Comparison of ENCODE assay signal across 11 mouse cellular contexts in the genomic region with DNA sequence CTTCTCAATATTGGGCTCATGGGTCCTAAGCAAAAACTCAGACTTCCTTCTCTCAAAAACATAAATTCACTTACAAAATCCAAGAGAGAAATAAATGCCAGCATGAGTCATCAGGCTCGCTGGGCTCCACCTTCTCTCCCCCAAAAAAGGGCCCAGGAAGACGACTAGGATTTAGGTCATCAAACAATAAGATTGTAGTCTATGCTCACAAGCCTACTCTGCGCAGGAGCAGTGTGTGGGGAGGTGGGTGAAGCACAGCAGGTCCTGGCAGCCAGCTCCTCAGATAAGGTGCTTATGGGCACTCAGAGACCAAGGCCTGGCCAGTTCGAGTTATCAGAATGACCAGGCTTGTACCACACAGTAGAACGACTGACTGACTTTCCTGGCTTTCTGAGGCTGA. TPM values are rescaled to one million over a fixed set of nuclear protein-coding genes. Genes with fewer than 3 reads are reported as not detected.
DNase-seq lines count a peak whose midpoint lies in the region; ATAC-seq and TF ChIP-seq lines count a peak whose summit lies in the region.
"Had no signal": no experiment of that assay in that cellular context is flagged by ENCODE, and none has a peak within 500 bp of the region (broad histone marks: within the 10 kb centered on the region; RNA-seq: fewer than 3 reads in every experiment).

No protein-coding gene starts in this region.

- no peaks in the 10 kb centered on the region for H3K27me3 ChIP-seq in kidney, adult 2 months (replicated peaks; ENCODE audit: control insufficient read depth, insufficient read depth, low read length)
- no peaks in the 10 kb centered on the region for H3K27me3 ChIP-seq in MEL (ENCODE audit: control insufficient read depth in 1 of 2, insufficient read depth in 2 of 2, low read length in 2 of 2)
- no peaks in the 10 kb centered on the region for H3K27me3 ChIP-seq in embryonic facial prominence, embryonic 13.5 days
- H3K27me3 ChIP-seq in liver, embryonic 15.5 days, result no peaks in the 10 kb centered on the region
- H3K27me3 ChIP-seq: Patski had no signal

- no peak for TF ChIP-seq CTCF in kidney, adult 2 months (conservative IDR thresholded peaks at IDR 0.05; ENCODE audit: insufficient read depth, insufficient read length, low read depth, low read length)
- no peak for TF ChIP-seq CTCF in MEL (IDR thresholded peaks at IDR 0.05 in 2 of 3, conservative IDR thresholded peaks at IDR 0.05 in 1 of 3; ENCODE audit: control insufficient read depth in 1 of 3, insufficient read depth in 1 of 3, low read depth in 2 of 3, low read length in 3 of 3, poor library complexity in 1 of 3, severe bottlenecking in 1 of 3)

- 49% methylated on average over 5 of the region's 5 CpGs for WGBS in kidney, adult 2 months
- WGBS in embryonic facial prominence, embryonic 13.5 days, result 70% methylated on average over 5 of the region's 5 CpGs
- whole genome bisulfite sequencing in liver, embryonic 15.5 days (ENCODE audit: insufficient replicate concordance), result 37% methylated on average over 5 of the region's 5 CpGs

- TF ChIP-seq POLR2A in kidney, adult 2 months (IDR thresholded peaks at IDR 0.05; ENCODE audit: low read depth, low read length), result no peak
- no peak for TF ChIP-seq POLR2A in MEL (IDR thresholded peaks at IDR 0.05; ENCODE audit: control insufficient read depth in 1 of 2, insufficient read depth in 1 of 2, low read depth in 1 of 2, low read length in 2 of 2, poor library complexity in 1 of 2)

- H3K27ac ChIP-seq in kidney, adult 2 months (ENCODE audit: insufficient read depth, low read depth, low read length), result peak overlapping the region; percentile 86
- H3K27ac ChIP-seq in MEL (ENCODE audit: control insufficient read depth, low read depth, low read length), result peak overlapping the region; percentile 87; the same call in 1 of the 2 replicates
- peak overlapping the region; percentile 60; the same call in 1 of the 2 replicates for H3K27ac ChIP-seq in embryonic facial prominence, embryonic 13.5 days
- H3K27ac ChIP-seq in liver, embryonic 15.5 days (replicated peaks), result peak overlapping the region; percentile 45; the same call in 1 of the 2 replicates

- peaks cover 48% of the 10 kb centered on the region for H3K79me2 ChIP-seq in MEL (ENCODE audit: control insufficient read depth, insufficient read depth, low read length, poor library complexity)

- H3K9ac ChIP-seq in MEL (ENCODE audit: control insufficient read depth, low read depth, low read length, poor library complexity, severe bottlenecking), result no peak overlapping the region
- H3K9ac ChIP-seq in embryonic facial prominence, embryonic 13.5 days, result no peak overlapping the region
- H3K9ac ChIP-seq in liver, embryonic 15.5 days, result no peak overlapping the region

- no peak for DNase-seq in kidney, adult 2 months
- no peak for DNase-seq in kidney, adult 8-10 months
- DNase-seq in MEL (ENCODE audit: low read depth, low spot score), result no peak
- no peak for DNase-seq in left cerebral cortex, adult 11 months (ENCODE audit: low spot score)
- no peak for DNase-seq in T-cell, adult 2 months (ENCODE audit: low spot score)
- DNase-seq in cerebellum, adult 9-11 months, result no peak
- DNase-seq: cerebellum, adult 11-12 months; spleen, adult 18-20 months had no signal

- TF ChIP-seq EP300 in MEL (IDR thresholded peaks at IDR 0.05; ENCODE audit: low read depth in 1 of 2, low read length in 2 of 2), result no peak

- ATAC-seq in embryonic facial prominence, embryonic 13.5 days (ENCODE audit: insufficient number of reproducible peaks, insufficient read depth, low FRiP score, low TSS enrichment, low read depth), result no peak
- no peak for ATAC-seq in liver, embryonic 15.5 days (ENCODE audit: insufficient read depth)
- ATAC-seq: Patski had no signal

- TF ChIP-seq RAD21 in MEL (IDR thresholded peaks at IDR 0.05; ENCODE audit: low read depth, low read length), result no peak

- peaks cover 59% of the 10 kb centered on the region for H3K4me1 ChIP-seq in kidney, adult 2 months (ENCODE audit: control insufficient read depth, insufficient read depth, low read length)
- peaks cover 33 to 43% of the 10 kb centered on the region in 2 experiments for H3K4me1 ChIP-seq in MEL (ENCODE audit: control insufficient read depth in 1 of 2, insufficient read depth in 2 of 2, low read length in 2 of 2)
- H3K4me1 ChIP-seq in embryonic facial prominence, embryonic 13.5 days, result peaks cover 17% of the 10 kb centered on the region
- peaks cover 54% of the 10 kb centered on the region for H3K4me1 ChIP-seq in liver, embryonic 15.5 days (replicated peaks)

- no peak overlapping the region for H3K4me2 ChIP-seq in embryonic facial prominence, embryonic 13.5 days
- H3K4me2 ChIP-seq in liver, embryonic 15.5 days, result no peak overlapping the region

- peaks cover 2% of the 10 kb centered on the region; the same call in 1 of the 2 replicates for H3K36me3 ChIP-seq in kidney, adult 2 months (ENCODE audit: control insufficient read depth, insufficient read depth, low read length)
- H3K36me3 ChIP-seq in MEL (ENCODE audit: control insufficient read depth in 1 of 2, insufficient read depth in 2 of 2, low read length in 2 of 2), result peaks cover 17 to 47% of the 10 kb centered on the region in 2 experiments
- H3K36me3 ChIP-seq in embryonic facial prominence, embryonic 13.5 days, result peaks cover 47% of the 10 kb centered on the region
- peaks cover 59% of the 10 kb centered on the region for H3K36me3 ChIP-seq in liver, embryonic 15.5 days (replicated peaks)

- H3K9me3 ChIP-seq in MEL (replicated peaks; ENCODE audit: insufficient read depth, low read length), result no peaks in the 10 kb centered on the region
- no peaks in the 10 kb centered on the region for H3K9me3 ChIP-seq in embryonic facial prominence, embryonic 13.5 days
- no peaks in the 10 kb centered on the region for H3K9me3 ChIP-seq in liver, embryonic 15.5 days (replicated peaks)

- H3K4me3 ChIP-seq in kidney, adult 2 months (ENCODE audit: insufficient read depth, low read depth, low read length), result no peak overlapping the region
- H3K4me3 ChIP-seq in MEL (ENCODE audit: control insufficient read depth in 1 of 2, insufficient read depth in 1 of 2, low read depth in 2 of 2, low read length in 2 of 2), result no peak overlapping the region
- no peak overlapping the region for H3K4me3 ChIP-seq in embryonic facial prominence, embryonic 13.5 days
- H3K4me3 ChIP-seq in liver, embryonic 15.5 days (replicated peaks), result no peak overlapping the region

TF ChIP-seq in MEL, 35 proteins besides CTCF, POLR2A, EP300 and RAD21:
- no peak for TF ChIP-seq ETS1 (IDR thresholded peaks at IDR 0.05; ENCODE audit: low read depth, low read length)
- no peak for TF ChIP-seq TBP (IDR thresholded peaks at IDR 0.05; ENCODE audit: low read depth, low read length)
- no peak for TF ChIP-seq ZC3H11A (IDR thresholded peaks at IDR 0.05; ENCODE audit: low read depth, low read length)
- no peak for TF ChIP-seq ELF1 (IDR thresholded peaks at IDR 0.05; ENCODE audit: low read depth, low read length)
- peak; percentile 18; the same call in 1 of the 2 replicates for TF ChIP-seq TAL1 (IDR thresholded peaks at IDR 0.05; ENCODE audit: low read length)
- no peak for TF ChIP-seq UBTF (IDR thresholded peaks at IDR 0.05; ENCODE audit: borderline replicate concordance, insufficient read depth, low read depth, low read length)

RNA-seq across cellular contexts. Expression of a gene that starts 6.7 kb away (rescaled TPM):
- 0.48 and 0.49 TPM in 2 replicates for polyA plus RNA-seq in kidney, adult 2 months (2012; rRNA removed)
- 0.49 and 0.73 TPM in 2 replicates for total RNA-seq in MEL (2012; rRNA removed)
- polyA plus RNA-seq in MEL (2012; ENCODE audit: insufficient read depth in 1 of 2, insufficient read length in 2 of 2, low read depth in 1 of 2, low replicate concordance in 2 of 2, missing spikeins in 1 of 2), result 1 to 10 TPM in 1 of 2 experiments, not detected in 1; 2.1 TPM
- polyA plus RNA-seq in embryonic facial prominence, embryonic 13.5 days (2015; fragmentation: Nextera tagmentation; extraction: Ambion mirVana), result 0.39 TPM in 1 of 2 replicates, not detected in the other
- 0.24 TPM in 1 of 2 replicates, not detected in the other for polyA plus RNA-seq in liver, embryonic 15.5 days (2015; fragmentation: Nextera tagmentation; extraction: Ambion mirVana)

RNA-seq across cellular contexts. Expression of a gene that starts 8.1 kb away (rescaled TPM):
- 25.9 and 29.0 TPM in 2 replicates for polyA plus RNA-seq in kidney, adult 2 months (2012; rRNA removed)
- 57.9 and 59.6 TPM in 2 replicates for total RNA-seq in MEL (2012; rRNA removed)
- 100 to 1,000 TPM in 1 of 2 experiments, 10 to 100 TPM in 1; 63.7 to 143 TPM for polyA plus RNA-seq in MEL (2012; ENCODE audit: insufficient read depth in 1 of 2, insufficient read length in 2 of 2, low read depth in 1 of 2, low replicate concordance in 2 of 2, missing spikeins in 1 of 2)
- 54.9 and 61.0 TPM in 2 replicates for polyA plus RNA-seq in embryonic facial prominence, embryonic 13.5 days (2015; fragmentation: Nextera tagmentation; extraction: Ambion mirVana)
- polyA plus RNA-seq in liver, embryonic 15.5 days (2015; fragmentation: Nextera tagmentation; extraction: Ambion mirVana), result 13.2 and 14.1 TPM in 2 replicates

RNA-seq across cellular contexts. Expression of a gene that starts 16.3 kb away (rescaled TPM):
- 3.7 and 6.2 TPM in 2 replicates for polyA plus RNA-seq in kidney, adult 2 months (2012; rRNA removed)
- 2.9 and 3.6 TPM in 2 replicates for total RNA-seq in MEL (2012; rRNA removed)
- polyA plus RNA-seq in MEL (2012; ENCODE audit: insufficient read depth in 1 of 2, insufficient read length in 2 of 2, low read depth in 1 of 2, low replicate concordance in 2 of 2, missing spikeins in 1 of 2), result 1 to 10 TPM in 1 of 2 experiments, not detected in 1; 3.9 TPM
- 3.4 and 5.2 TPM in 2 replicates for polyA plus RNA-seq in embryonic facial prominence, embryonic 13.5 days (2015; fragmentation: Nextera tagmentation; extraction: Ambion mirVana)
- polyA plus RNA-seq in liver, embryonic 15.5 days (2015; fragmentation: Nextera tagmentation; extraction: Ambion mirVana), result 2.7 and 2.8 TPM in 2 replicates

RNA-seq across cellular contexts. Expression of a gene that starts 17.7 kb away (rescaled TPM):
- polyA plus RNA-seq in kidney, adult 2 months (2012; rRNA removed), result 445 and 472 TPM in 2 replicates
- total RNA-seq in MEL (2012; rRNA removed), result 233 and 263 TPM in 2 replicates
- polyA plus RNA-seq in MEL (2012; ENCODE audit: insufficient read depth in 1 of 2, insufficient read length in 2 of 2, low read depth in 1 of 2, low replicate concordance in 2 of 2, missing spikeins in 1 of 2), result 100 to 1,000 TPM in 1 of 2 experiments, not detected in 1; 249 TPM
- polyA plus RNA-seq in embryonic facial prominence, embryonic 13.5 days (2015; fragmentation: Nextera tagmentation; extraction: Ambion mirVana), result 21.0 and 28.5 TPM in 2 replicates
- polyA plus RNA-seq in liver, embryonic 15.5 days (2015; fragmentation: Nextera tagmentation; extraction: Ambion mirVana), result 19.2 and 20.2 TPM in 2 replicates

RNA-seq across cellular contexts. Expression of a gene that starts 28.1 kb away (rescaled TPM):
- 0.14 and 0.34 TPM in 2 replicates for polyA plus RNA-seq in kidney, adult 2 months (2012; rRNA removed)
- 0.12 TPM in 1 of 2 replicates, not detected in the other for total RNA-seq in MEL (2012; rRNA removed)
- under 1 TPM in 1 of 2 experiments, not detected in 1; 0.15 TPM for polyA plus RNA-seq in MEL (2012; ENCODE audit: insufficient read depth in 1 of 2, insufficient read length in 2 of 2, low read depth in 1 of 2, low replicate concordance in 2 of 2, missing spikeins in 1 of 2)
- 1.7 and 2.3 TPM in 2 replicates for polyA plus RNA-seq in embryonic facial prominence, embryonic 13.5 days (2015; fragmentation: Nextera tagmentation; extraction: Ambion mirVana)
- polyA plus RNA-seq in liver, embryonic 15.5 days (2015; fragmentation: Nextera tagmentation; extraction: Ambion mirVana), result not detected in 2 replicates
- polyA plus RNA-seq: Patski had no signal
